Mouse (Mus musculus) left cerebral cortex, postnatal 10 days (tissue): ENCODE results near the gene Tnfrsf17. TPM values are rescaled to one million over a fixed set of nuclear protein-coding genes. Genes with fewer than 3 reads are reported as not detected.
"Not testable (repeated sequence)": the region's sequence is repeated elsewhere in the genome, so short reads cannot be mapped to it uniquely, and the experiment has no call there.

ENCODE experiments used
- DNase-seq, 2 experiments: peaks; one replicate each; pipeline ENCODE4 v3.0.0; 2021 to 2022; ENCODE audit warnings: low spot score in 2 of 2, mixed read lengths in 1 of 2; ENCODE audit errors: extremely low spot score in 1 of 2
- intact Hi-C: fragments of 180-260 bp; cut with DNase I; formaldehyde crosslinking; loops from one replicate; pipeline ENCODE4 v1.15.1; 2025
- total RNA-seq, 2 experiments: library from RNA; stranded (reverse); gene quantifications; 2 replicates each; pipeline ENCODE4 v1.2.3; 2021

Tnfrsf17 gene
- total RNA-seq = under 1 TPM; 0.58 to 0.61 TPM

- no peak for DNase-seq
- intact Hi-C loops = no loop called here
Measured at GRCm38 (mm10) chr16:11313512-11313911, at the start of gene Tnfrsf17. Gene Tnfrsf17 (plus strand): TSS chr16:11313812.

DNA sequence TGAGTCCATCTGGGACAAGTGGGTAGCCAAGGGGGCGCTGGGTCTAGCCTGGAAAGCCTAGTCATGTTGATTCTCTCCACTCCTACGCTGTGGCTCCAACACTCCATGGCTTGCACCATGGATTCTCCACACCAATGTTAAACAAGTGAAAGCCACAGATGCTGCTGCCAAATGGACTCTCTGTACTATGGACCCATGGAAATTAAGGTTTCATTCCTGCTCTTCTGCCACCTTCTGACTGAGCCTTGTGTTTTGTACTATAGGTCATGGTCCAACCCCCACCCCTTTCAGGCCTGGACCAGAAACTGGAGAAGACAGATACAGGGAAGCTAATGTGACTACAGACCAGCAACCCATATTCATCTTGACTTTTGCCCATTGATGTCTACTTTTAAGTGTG lies 47.1 kb upstream of the Tnfrsf17 start:
- intact Hi-C loops = no loop called here
- DNase-seq = no peak

GRCm38 (mm10) chr16:11269808-11270207 lies 43.8 kb upstream of the Tnfrsf17 start:
- intact Hi-C loops = no loop called here
- no peak for DNase-seq

DNA sequence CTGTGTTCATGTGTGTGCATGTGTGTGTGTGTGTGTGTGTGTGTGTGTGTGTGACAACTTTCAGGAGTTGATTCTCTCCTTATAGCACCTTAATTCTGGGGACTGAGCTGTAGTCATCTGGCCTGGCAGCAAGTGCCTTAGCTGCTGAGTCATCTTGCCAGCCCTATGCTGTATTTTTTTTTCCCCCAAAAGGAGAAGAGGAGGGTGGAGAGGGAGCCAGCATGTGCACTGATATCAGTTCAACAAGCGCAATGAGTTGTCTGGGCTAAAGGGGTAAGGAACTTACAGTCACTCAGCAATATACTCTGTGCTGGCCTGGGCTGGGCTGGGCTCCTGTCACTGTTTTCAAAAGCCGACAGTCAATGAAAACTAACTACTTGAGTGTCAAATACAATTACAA lies 43.0 kb upstream of the Tnfrsf17 start:
- intact Hi-C loops = no loop called here
- no peak for DNase-seq

DNA sequence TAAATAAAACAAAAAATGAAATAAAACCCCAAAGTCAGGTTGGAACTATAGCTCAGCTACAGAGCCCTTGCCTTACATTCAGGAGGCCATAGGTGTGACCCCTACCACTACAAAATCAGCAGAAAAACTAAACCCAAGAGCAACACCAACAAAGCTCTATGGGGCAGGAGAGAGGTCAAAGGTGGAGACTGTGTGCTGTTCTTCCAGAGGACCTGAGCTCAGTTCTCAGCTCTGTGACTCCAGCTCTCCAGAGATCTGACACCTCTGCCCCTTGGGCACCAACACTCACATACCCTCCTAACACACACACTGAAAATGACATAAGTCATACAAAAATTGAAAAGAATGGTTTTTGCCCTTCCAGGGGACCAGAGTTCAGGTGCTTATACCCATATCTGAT lies 42.5 kb upstream of the Tnfrsf17 start:
- intact Hi-C loops = no loop called here
- DNase-seq = no peak

GRCm38 (mm10) chr16:11276888-11277287 lies 36.7 kb upstream of the Tnfrsf17 start:
- no peak for DNase-seq
- intact Hi-C loops = no loop called here

DNA sequence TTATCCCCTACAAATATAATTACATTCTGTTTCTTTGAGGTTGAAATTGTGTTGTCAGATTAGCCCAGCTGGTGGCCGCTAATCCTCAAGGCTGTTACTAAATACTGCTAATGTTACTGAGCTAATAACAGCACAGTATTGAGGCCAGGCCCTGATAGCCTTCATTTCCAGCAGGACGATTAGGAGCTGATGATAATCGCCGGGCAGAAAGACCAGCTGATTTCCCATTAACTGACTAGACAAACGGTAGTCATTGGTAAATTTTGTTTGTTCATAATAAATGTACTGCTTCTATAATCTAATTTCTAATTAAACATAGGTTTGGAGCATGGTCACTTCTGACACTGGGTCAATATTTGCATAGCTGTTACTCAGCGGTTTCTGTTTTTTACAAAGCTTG lies 34.8 kb upstream of the Tnfrsf17 start:
- no peak for DNase-seq
- intact Hi-C loops = no loop called here

DNA sequence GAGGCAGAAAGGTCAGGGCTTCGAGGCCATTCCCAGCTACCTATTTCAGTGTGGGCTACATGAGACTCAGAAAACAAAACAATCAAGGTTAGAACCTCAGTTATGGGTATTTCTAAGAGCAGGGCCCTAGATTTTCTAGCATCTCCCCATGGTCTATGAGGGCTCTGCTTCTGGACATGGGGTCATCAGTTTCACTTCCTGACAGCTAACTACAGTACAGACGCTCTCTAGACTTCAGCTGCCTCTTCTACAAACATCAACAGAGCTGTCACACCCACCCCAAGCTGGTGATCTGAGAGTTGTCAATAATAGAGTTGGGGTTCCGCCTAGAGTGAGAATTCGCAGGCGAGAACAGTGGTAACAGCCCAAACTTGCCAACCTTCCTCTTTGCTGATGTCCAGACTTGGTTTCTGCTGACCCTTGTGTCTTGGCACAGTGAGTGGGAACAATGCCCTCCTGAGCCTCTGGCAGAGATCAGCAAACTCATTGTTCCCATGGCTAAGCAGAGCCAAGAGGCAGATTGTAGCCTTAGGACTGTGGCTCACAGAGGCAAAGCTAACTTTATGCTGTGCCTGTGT lies 30.9 kb upstream of the Tnfrsf17 start:
- intact Hi-C loops = no loop called here
- peak; percentile 8 to 26 for DNase-seq

DNA sequence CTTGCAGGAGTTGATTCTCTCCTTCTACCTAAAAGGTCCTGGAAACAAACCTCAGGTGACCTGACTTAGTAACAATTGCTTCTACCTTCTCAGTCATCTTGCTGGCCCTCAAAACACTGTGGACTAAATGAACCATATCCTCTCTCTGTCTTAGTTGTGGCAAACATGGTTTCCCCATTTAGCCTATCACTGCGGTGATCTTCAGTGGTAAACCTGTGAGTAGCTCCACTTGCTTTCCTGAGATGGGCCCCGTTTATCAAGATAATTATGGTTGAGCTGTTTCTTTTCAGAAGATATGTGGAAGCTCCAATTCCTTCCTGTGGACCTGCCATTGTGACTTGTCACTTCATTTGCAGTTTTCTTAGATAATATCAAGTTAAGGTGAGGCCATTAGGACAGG lies 28.7 kb upstream of the Tnfrsf17 start:
- no peak for DNase-seq
- intact Hi-C loops = no loop called here

DNA sequence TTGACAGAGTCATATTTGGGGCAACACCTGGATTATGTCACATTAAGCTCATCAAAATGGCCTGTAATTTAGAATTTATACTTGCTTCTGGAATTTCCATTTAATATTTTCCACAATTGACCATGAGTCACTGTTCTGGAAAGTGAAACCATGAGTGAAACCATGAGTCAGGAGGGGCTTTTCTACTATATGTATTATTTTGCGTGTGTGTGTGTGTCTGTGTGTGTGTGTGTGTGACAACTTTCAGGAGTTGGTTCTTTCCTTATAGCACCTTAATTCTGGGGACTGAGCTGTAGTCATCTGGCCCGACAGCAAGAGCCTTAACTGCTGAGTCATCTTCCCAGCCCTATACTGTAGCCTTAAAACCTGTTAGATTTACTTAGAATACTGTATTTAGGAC lies 27.7 kb upstream of the Tnfrsf17 start:
- no peak for DNase-seq
- intact Hi-C loops = no loop called here

DNA sequence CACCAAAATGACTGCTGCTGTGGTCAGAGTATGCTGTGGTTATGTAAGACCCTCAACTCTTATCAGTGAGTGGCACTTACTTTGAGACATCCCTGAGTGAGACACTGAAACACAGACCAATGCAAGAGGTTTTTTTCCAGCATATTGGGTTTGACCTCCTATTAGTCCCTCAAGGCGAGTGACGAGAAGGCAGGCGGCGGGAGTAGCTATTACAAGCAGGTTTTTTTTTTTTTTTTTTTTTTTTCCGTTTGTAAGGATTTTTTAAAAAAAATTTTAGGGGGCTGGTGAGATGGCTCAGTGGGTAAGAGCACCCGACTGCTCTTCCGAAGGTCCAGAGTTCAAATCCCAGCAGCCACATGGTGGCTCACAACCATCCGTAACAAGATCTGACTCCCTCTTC lies 24.7 kb upstream of the Tnfrsf17 start:
- DNase-seq = not testable (repeated sequence)

DNA sequence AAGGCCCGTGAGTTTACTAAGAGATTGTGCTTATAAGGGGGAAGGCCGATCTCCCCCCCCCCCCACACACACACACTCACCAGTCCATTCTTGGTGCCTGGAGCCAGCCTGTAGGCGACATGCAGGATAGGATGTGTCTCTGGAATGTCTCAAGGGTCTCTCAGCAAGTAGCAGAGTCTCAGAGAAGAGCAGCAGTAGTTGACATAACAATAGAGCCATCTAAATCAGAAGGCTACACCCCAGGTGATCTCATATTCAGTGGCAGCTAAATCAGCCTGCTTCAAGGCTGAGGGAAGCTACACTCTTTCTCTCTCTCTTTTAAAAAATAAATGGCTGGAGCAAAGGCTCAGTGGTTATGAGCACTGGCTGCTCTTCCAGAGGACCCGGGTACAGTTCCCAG lies 18.0 kb upstream of the Tnfrsf17 start:
- DNase-seq, intact Hi-C loops: not testable (repeated sequence)

More for the DNA sequence above, 24.7 kb upstream of the Tnfrsf17 start:
- intact Hi-C loops = not testable (repeated sequence)

GRCm38 (mm10) chr16:11297700-11298099 lies 15.9 kb upstream of the Tnfrsf17 start:
- intact Hi-C loops = not testable (repeated sequence)
- DNase-seq = peak in 1 of 2 experiments; percentile 34

- no peak for DNase-seq
- intact Hi-C loops = no loop called here
Measured at GRCm38 (mm10) chr16:11303741-11304140, 9.9 kb upstream of the Tnfrsf17 start.

- intact Hi-C loops = no loop called here
Measured at GRCm38 (mm10) chr16:11305531-11305930, 8.1 kb upstream of the Tnfrsf17 start.

DNA sequence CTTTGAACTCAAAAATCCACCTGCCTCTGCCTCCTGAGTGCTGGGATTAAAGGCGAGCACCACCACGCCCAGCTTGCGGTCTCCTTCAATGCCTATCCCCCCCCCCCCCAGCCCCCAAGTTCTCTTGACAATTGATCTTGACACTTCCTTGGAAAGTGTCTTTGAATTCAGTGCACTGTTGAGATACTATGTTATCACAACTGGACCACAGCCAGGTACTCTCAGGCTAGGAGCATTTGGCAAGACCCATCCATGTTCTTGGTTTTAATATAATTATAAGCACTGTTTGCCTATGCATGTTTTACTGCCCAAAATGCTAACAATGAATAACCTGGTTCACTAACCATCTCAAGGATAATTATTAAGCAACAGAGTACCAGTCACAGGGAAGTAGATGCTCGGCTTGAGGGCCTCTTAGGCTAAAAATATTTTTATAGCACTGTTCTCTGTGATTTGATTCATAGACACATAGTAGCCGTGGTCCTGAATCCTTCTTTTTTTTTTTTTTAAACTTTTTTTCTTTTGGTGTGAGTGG lies 2.2 kb downstream of the Tnfrsf17 start:
- intact Hi-C loops = no loop called here

More at GRCm38 (mm10) chr16:11305531-11305930, 8.1 kb upstream of the Tnfrsf17 start:
- no peak for DNase-seq

DNA sequence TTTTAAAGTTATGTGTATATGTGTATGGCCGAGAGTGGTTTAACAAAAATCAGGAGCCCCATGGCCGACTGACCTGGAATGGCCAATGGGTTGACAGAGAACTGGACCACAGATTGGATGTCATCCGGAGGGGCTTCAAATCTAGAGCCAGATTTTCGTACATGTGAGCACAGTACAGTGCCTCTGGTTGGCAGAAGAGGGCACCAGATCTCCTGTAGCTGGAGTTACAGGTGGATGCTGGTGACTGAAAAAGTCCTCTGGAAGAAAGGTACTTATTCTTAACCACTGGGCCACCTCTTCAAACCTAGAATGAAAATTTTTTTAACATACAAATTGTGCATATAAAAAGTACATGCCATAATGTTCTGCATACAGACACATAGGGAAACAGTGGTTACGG lies 3.1 kb downstream of the Tnfrsf17 start:
- DNase-seq = no peak
- intact Hi-C loops = no loop called here

More for the DNA sequence above, 2.2 kb downstream of the Tnfrsf17 start:
- no peak for DNase-seq

- DNase-seq = peak in 1 of 2 experiments; percentile 26
- intact Hi-C loops = no loop called here
Measured at GRCm38 (mm10) chr16:11317324-11317723, 3.7 kb downstream of the Tnfrsf17 start.

DNA sequence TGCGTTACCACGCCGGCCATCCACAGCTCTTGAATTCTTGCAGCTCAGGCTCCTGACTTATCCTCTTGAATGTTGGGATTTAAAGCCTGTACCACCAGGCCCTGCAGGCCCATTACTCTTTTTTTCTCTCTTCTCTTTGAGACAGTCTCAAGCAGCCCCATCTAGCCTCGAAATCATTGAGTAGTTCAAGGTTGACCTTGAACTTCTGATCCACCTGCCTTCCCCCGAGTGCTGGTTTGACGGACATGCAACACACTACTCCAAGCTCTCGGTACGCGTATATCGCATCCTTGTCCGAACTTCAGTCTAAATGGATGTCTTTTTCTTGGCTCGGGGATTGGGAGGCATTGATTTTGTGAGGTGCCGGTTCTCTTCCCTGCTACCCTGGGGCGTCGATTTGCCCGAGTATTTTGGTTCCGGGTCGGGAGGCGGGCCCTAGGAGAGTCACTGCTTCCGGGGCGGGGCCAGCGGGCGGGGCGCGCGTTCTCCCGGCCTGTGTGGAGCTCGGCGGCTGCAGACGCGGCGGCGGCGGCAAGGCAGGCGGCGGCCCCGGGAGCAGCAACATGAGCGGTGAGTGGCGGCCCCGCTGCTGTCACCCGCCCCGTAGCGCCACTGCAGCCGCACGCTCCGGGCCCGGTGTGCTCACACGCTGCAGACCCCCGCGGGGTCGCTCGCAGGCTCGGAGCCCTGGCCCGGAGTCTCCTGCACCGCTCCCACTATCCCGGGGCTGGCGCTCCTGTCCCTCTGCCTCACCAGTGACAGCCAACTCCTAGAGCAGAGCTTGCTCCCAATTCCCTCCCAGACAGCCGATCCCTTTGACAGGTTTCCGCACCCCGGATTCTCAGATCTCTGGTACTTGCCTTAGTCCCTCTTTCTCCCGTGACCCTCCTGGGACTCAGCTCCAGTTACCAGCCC lies 9.1 kb downstream of the Tnfrsf17 start, which contains the start of gene Snx29:
Gene Snx29, plus strand, starts transcription at position 500 of the 915 bp plus-strand sequence.
- DNase-seq = peak; percentile 96 to 98
- intact Hi-C loops = loop anchor here (5.0 kb wide), 1 partner anchor 95 kb away; no protein-coding TSS in a partner anchor
